Mouse (Mus musculus): ENCODE results near the gene Midn. TPM values are rescaled to one million over a fixed set of nuclear protein-coding genes. Genes with fewer than 3 reads are reported as not detected.

The Midn gene
- total and polyA plus RNA-seq, 3 experiments, result 74.5 to 102 (median 96.2) TPM

DNA sequence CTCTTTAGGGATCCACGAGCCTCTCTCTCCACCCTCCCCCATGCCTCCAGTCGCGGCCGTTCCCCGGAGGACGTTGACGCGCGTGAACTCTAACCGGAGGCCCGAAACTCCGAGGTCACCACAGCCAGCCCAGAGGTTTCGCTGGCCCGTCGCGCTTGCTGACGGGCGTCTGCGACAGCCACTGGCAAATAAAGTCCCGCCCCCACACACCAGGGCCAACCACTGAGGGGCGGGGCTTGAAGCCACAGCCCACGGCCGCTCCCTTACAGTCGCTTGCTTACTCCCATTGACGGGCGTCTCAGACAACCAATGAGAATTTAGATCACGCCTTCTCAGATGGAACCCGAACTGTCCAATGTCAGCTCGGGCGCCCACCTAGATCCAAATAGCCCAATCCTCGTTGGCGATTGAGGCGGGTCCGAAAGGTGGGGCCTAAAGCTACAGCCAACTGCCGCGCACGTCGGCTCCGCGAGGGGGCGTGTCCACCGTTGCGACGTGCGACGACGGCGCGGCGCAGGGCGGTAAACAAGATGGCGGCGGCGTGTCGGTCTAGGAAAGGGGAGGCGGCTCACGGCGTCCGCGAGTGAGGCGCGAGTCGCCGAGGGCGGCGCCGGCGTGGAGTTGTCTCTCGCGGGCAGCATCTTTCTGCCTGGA is 32.7 kb upstream of the Midn start, which contains the start of gene Stk11:
Stk11 (plus strand) TSS at position 514 of the 654 bp plus-strand sequence.
- H3K27me3 ChIP-seq (ENCODE audit: control insufficient read depth, insufficient read depth, low read length), result no peaks in the 10 kb centered on the region
- intact Hi-C loops (cut with DNase I), result loop anchor here (2.0 kb wide), 3 partner anchors 51 to 129 kb away; partner anchors contain the start of gene Polr2e
- peak within 1 kb of the TSS; percentile 95 for H3K27ac ChIP-seq
- peak within 1 kb of the TSS; percentile 90 for H3K9ac ChIP-seq (ENCODE audit: low read depth, low read length)
- peaks cover 12% of the 10 kb centered on the region for H3K79me2 ChIP-seq (replicated peaks; ENCODE audit: control insufficient read depth, insufficient read depth, low read length)
- 0 out of 2 replicates have a peak, but pooled peaks have one; percentile 47 for TF ChIP-seq EP300 (IDR thresholded peaks at IDR 0.05; ENCODE audit: insufficient read depth, low read depth, low read length)
- TF ChIP-seq CTCF (IDR thresholded peaks at IDR 0.05), result peak; percentile 47
- TF ChIP-seq POLR2A (IDR thresholded peaks at IDR 0.05; ENCODE audit: insufficient read depth, low read depth, low read length), result peak; percentile 86
- peaks cover 7% of the 10 kb centered on the region; the same call in 1 of the 2 replicates for H3K36me3 ChIP-seq (ENCODE audit: control insufficient read depth, insufficient read depth, low read length)
- peak; percentile 97 to 99 for DNase-seq
- peak within 1 kb of the TSS; percentile 94 for H3K4me3 ChIP-seq
- under 1% methylated on average over 69 of the region's 70 CpGs for WGBS
- peaks cover 21% of the 10 kb centered on the region for H3K4me1 ChIP-seq (ENCODE audit: control insufficient read depth, insufficient read depth, low read length)

GRCm38 (mm10) chr10:80115944-80116335 is 32.1 kb upstream of the Midn start:
- TF ChIP-seq POLR2A (IDR thresholded peaks at IDR 0.05; ENCODE audit: insufficient read depth, low read depth, low read length), result no peak
- no peak for TF ChIP-seq EP300 (IDR thresholded peaks at IDR 0.05; ENCODE audit: insufficient read depth, low read depth, low read length)
- TF ChIP-seq CTCF (IDR thresholded peaks at IDR 0.05), result no peak
- DNase-seq, result no peak
- H3K36me3 ChIP-seq (ENCODE audit: control insufficient read depth, insufficient read depth, low read length), result peaks cover 7% of the 10 kb centered on the region; the same call in 1 of the 2 replicates
- peaks cover 12% of the 10 kb centered on the region for H3K79me2 ChIP-seq (replicated peaks; ENCODE audit: control insufficient read depth, insufficient read depth, low read length)
- H3K9ac ChIP-seq (ENCODE audit: low read depth, low read length), result peak overlapping the region; percentile 90
- peaks cover 21% of the 10 kb centered on the region for H3K4me1 ChIP-seq (ENCODE audit: control insufficient read depth, insufficient read depth, low read length)
- H3K27me3 ChIP-seq (ENCODE audit: control insufficient read depth, insufficient read depth, low read length), result no peaks in the 10 kb centered on the region
- peak overlapping the region; percentile 94 for H3K4me3 ChIP-seq
- under 1% methylated on average over 63 of the region's 63 CpGs for WGBS
- peak overlapping the region; percentile 95 for H3K27ac ChIP-seq
- intact Hi-C loops (cut with DNase I), result loop anchor here (2.0 kb wide), 4 partner anchors 25 to 129 kb away; partner anchors contain the start of genes Cbarp and Polr2e

DNA sequence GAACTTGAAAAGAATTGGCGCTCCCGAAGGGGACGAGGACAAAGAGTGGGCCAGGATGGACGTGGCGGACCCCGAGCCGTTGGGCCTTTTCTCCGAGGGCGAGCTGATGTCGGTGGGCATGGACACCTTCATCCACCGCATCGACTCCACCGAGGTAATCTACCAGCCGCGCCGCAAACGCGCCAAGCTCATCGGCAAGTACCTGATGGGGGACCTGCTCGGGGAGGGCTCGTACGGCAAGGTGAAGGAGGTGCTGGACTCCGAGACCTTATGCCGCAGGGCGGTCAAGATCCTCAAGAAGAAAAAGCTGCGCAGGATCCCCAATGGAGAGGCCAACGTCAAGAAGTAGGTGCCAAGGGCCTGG is 31.5 kb upstream of the Midn start:
- peak overlapping the region; percentile 95 for H3K27ac ChIP-seq
- WGBS, result 1% methylated on average over 27 of the region's 27 CpGs
- no peaks in the 10 kb centered on the region for H3K27me3 ChIP-seq (ENCODE audit: control insufficient read depth, insufficient read depth, low read length)
- H3K4me1 ChIP-seq (ENCODE audit: control insufficient read depth, insufficient read depth, low read length), result peaks cover 21% of the 10 kb centered on the region
- peaks cover 7% of the 10 kb centered on the region; the same call in 1 of the 2 replicates for H3K36me3 ChIP-seq (ENCODE audit: control insufficient read depth, insufficient read depth, low read length)
- peak overlapping the region; percentile 90 for H3K9ac ChIP-seq (ENCODE audit: low read depth, low read length)
- peaks cover 12% of the 10 kb centered on the region for H3K79me2 ChIP-seq (replicated peaks; ENCODE audit: control insufficient read depth, insufficient read depth, low read length)
- TF ChIP-seq EP300 (IDR thresholded peaks at IDR 0.05; ENCODE audit: insufficient read depth, low read depth, low read length) (no peak), CTCF (IDR thresholded peaks at IDR 0.05) (no peak), POLR2A (IDR thresholded peaks at IDR 0.05; ENCODE audit: insufficient read depth, low read depth, low read length) (no peak)
- intact Hi-C loops (cut with DNase I), result loop anchor here (2.0 kb wide), 1 partner anchor 24 kb away; the partner anchor contains the start of gene Cbarp
- DNase-seq, result peak in 1 of 2 experiments; percentile 64
- peak overlapping the region; percentile 94 for H3K4me3 ChIP-seq

DNA sequence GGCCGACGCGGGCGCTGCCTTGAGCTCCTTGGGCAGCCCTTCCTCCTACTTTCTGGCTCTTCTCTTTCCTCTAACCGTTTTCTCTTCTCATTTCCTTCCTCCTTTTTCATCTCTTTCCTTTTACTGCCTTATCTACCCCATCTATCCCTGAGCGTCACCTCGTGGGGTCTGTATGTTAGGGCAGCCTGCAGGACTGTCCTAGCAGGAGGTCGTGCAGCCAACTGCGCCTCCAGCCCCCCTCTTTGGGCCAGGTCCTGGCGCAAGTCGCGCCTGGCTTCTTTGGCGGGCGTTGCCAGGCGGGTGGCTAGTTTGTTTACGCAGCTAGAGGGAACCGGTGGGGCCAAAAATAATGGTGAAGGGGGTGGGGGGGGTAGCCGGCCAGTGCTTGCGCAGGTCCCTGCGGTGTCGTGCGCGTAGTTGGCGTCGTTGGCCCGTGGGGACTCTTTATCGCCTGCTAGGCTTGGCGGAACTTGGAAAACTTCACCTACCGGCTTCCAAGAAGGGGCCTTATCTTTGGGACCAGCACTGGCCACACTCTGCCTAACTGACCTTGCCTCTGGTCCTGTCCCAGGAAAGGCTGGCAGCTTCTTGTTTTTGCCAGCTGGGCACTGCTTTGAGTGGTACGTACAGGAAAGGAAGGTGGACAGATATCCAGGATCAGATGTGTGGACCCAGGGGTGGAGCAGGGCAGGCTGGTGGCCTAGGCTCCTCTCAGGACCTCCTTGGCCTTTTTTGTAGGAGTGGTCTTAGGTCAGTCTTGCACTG is 31.0 kb upstream of the Midn start:
- 1% methylated on average over 30 of the region's 30 CpGs for WGBS
- Histone ChIP-seq H3K27me3 (ENCODE audit: control insufficient read depth, insufficient read depth, low read length) (no peaks in the 10 kb centered on the region), H3K4me1 (ENCODE audit: control insufficient read depth, insufficient read depth, low read length) (peaks cover 21% of the 10 kb centered on the region), H3K79me2 (replicated peaks; ENCODE audit: control insufficient read depth, insufficient read depth, low read length) (peaks cover 12% of the 10 kb centered on the region), H3K36me3 (ENCODE audit: control insufficient read depth, insufficient read depth, low read length) (peaks cover 7% of the 10 kb centered on the region; the same call in 1 of the 2 replicates), H3K4me3 (peak overlapping the region; percentile 94), H3K9ac (ENCODE audit: low read depth, low read length) (peak overlapping the region; percentile 90), H3K27ac (peak overlapping the region; percentile 95)
- DNase-seq, result peak; percentile 79 to 84
- intact Hi-C loops (cut with DNase I), result loop anchor here (2.0 kb wide), 1 partner anchor 24 kb away; the partner anchor contains the start of gene Cbarp
- TF ChIP-seq EP300 (IDR thresholded peaks at IDR 0.05; ENCODE audit: insufficient read depth, low read depth, low read length), result peak; percentile 33; the same call in 1 of the 2 replicates
- TF ChIP-seq CTCF (IDR thresholded peaks at IDR 0.05), result peak; percentile 33; the same call in 1 of the 2 replicates
- TF ChIP-seq POLR2A (IDR thresholded peaks at IDR 0.05; ENCODE audit: insufficient read depth, low read depth, low read length), result peak; percentile 66

- H3K36me3 ChIP-seq (ENCODE audit: control insufficient read depth, insufficient read depth, low read length), result peaks cover 7% of the 10 kb centered on the region; the same call in 1 of the 2 replicates
- no peaks in the 10 kb centered on the region for H3K27me3 ChIP-seq (ENCODE audit: control insufficient read depth, insufficient read depth, low read length)
- peaks cover 12% of the 10 kb centered on the region for H3K79me2 ChIP-seq (replicated peaks; ENCODE audit: control insufficient read depth, insufficient read depth, low read length)
- DNase-seq, result no peak
- H3K4me1 ChIP-seq (ENCODE audit: control insufficient read depth, insufficient read depth, low read length), result peaks cover 21% of the 10 kb centered on the region
- peak overlapping the region; percentile 94 for H3K4me3 ChIP-seq
- H3K27ac ChIP-seq, result peak overlapping the region; percentile 82
- intact Hi-C loops (cut with DNase I), result loop anchor here (1.0 to 2.0 kb wide), 2 partner anchors 16 to 23 kb away; partner anchors contain the start of gene Cbarp
- H3K9ac ChIP-seq (ENCODE audit: low read depth, low read length), result peak overlapping the region; percentile 90
- TF ChIP-seq EP300 (IDR thresholded peaks at IDR 0.05; ENCODE audit: insufficient read depth, low read depth, low read length) (no peak), POLR2A (IDR thresholded peaks at IDR 0.05; ENCODE audit: insufficient read depth, low read depth, low read length) (no peak), CTCF (IDR thresholded peaks at IDR 0.05) (no peak)
- 16% methylated on average over 1 of the region's 1 CpGs for WGBS
These were observed 30.3 kb upstream of the Midn start for GRCm38 (mm10) chr10:80117736-80118135.

Data from heart, adult 2 months (tissue).